In genomic region chr6:24325215-24325614, GRCm38 (mm10) we compare ENCODE assay signal across 11 mouse cellular contexts.
DNase-seq lines count a peak whose midpoint lies in the region; ATAC-seq lines count a peak whose summit lies in the region.
"Had no signal": no experiment of that assay in that cellular context is flagged by ENCODE, and none has a peak within 500 bp of the region (broad histone marks: within the 10 kb centered on the region; RNA-seq: fewer than 3 reads in every experiment).

No protein-coding gene starts in this region.

- no peaks in the 10 kb centered on the region for H3K27me3 ChIP-seq in limb, embryonic 12.5 days
- H3K27me3 ChIP-seq in limb, embryonic 10.5 days (ENCODE audit: low read depth, poor library complexity, severe bottlenecking) = no peaks in the 10 kb centered on the region
- H3K27me3 ChIP-seq: liver, embryonic 15.5 days; midbrain, embryonic 12.5 days had no signal

- no peak overlapping the region for H3K9ac ChIP-seq in limb, embryonic 12.5 days (replicated peaks)
- H3K9ac ChIP-seq: liver, embryonic 15.5 days; midbrain, embryonic 12.5 days had no signal

- peak; percentile 81 for ATAC-seq in frontal cortex, adult (ENCODE audit: low TSS enrichment)
- ATAC-seq in limb, embryonic 12.5 days (ENCODE audit: insufficient number of reproducible peaks, insufficient read depth, low FRiP score, low TSS enrichment, low read depth) = no peak

- no peaks in the 10 kb centered on the region for H3K9me3 ChIP-seq in limb, embryonic 12.5 days
- no peaks in the 10 kb centered on the region for H3K9me3 ChIP-seq in limb, embryonic 10.5 days (replicated peaks)
- H3K9me3 ChIP-seq: liver, embryonic 15.5 days; midbrain, embryonic 12.5 days had no signal

- H3K4me3 ChIP-seq in limb, embryonic 12.5 days (replicated peaks) = no peak overlapping the region
- H3K4me3 ChIP-seq in limb, embryonic 10.5 days = no peak overlapping the region
- H3K4me3 ChIP-seq: liver, embryonic 15.5 days; midbrain, embryonic 12.5 days had no signal

- no peaks in the 10 kb centered on the region for H3K4me1 ChIP-seq in limb, embryonic 12.5 days (replicated peaks)
- no peaks in the 10 kb centered on the region for H3K4me1 ChIP-seq in limb, embryonic 10.5 days
- H3K4me1 ChIP-seq: liver, embryonic 15.5 days; midbrain, embryonic 12.5 days had no signal

- H3K36me3 ChIP-seq in limb, embryonic 12.5 days = no peaks in the 10 kb centered on the region
- H3K36me3 ChIP-seq in limb, embryonic 10.5 days = no peaks in the 10 kb centered on the region
- H3K36me3 ChIP-seq: liver, embryonic 15.5 days; midbrain, embryonic 12.5 days had no signal

- intact Hi-C loops in left cerebral cortex, postnatal 10 days (cut with DNase I) = no loop called here

- DNase-seq in frontal cortex, postnatal 14 days (ENCODE audit: low spot score in 2 of 2) = no peak
- no peak for DNase-seq in limb, embryonic 10.5 days (ENCODE audit: low spot score)
- DNase-seq in cerebellum, adult 8-10 months = peak; percentile 42
- peak; percentile 26 to 29 for DNase-seq in left cerebral cortex, postnatal 10 days (ENCODE audit: extremely low spot score in 1 of 2, low spot score in 2 of 2)
- no peak for DNase-seq in adipocyte (ENCODE audit: low spot score)
- DNase-seq in ovary, adult 18-20 months (ENCODE audit: low spot score) = no peak
- DNase-seq: adrenal gland, postnatal 25 days had no signal

- H3K27ac ChIP-seq in limb, embryonic 12.5 days = 0 out of 2 replicates have a peak overlapping the region, but pooled peaks have one; percentile 5
- no peak overlapping the region for H3K27ac ChIP-seq in limb, embryonic 10.5 days
- H3K27ac ChIP-seq: liver, embryonic 15.5 days; midbrain, embryonic 12.5 days had no signal

- H3K4me2 ChIP-seq in limb, embryonic 12.5 days = no peak overlapping the region
- H3K4me2 ChIP-seq: liver, embryonic 15.5 days; midbrain, embryonic 12.5 days had no signal

Comparison
In these comparisons a context has a peak if more than half of its experiments do, and no peak if none do; other contexts are left out.
1. DNase-seq: peak in cerebellum, adult 8-10 months (single experiment) and left cerebral cortex, postnatal 10 days (2 of 2); none in frontal cortex, postnatal 14 days (0 of 2), limb, embryonic 10.5 days (single experiment), adipocyte (single experiment) and ovary, adult 18-20 months (single experiment).